Mouse (Mus musculus): ENCODE data around the gene Pfkfb4. TPM values are rescaled to one million over a fixed set of nuclear protein-coding genes. Genes with fewer than 3 reads are reported as not detected.
A peak's percentile ranks its signal among the peaks of the same experiment; 100 is the strongest.

The Pfkfb4 gene
- total RNA-seq, 2 experiments from 2014 or later: 15.9 to 16.7 TPM

DNA sequence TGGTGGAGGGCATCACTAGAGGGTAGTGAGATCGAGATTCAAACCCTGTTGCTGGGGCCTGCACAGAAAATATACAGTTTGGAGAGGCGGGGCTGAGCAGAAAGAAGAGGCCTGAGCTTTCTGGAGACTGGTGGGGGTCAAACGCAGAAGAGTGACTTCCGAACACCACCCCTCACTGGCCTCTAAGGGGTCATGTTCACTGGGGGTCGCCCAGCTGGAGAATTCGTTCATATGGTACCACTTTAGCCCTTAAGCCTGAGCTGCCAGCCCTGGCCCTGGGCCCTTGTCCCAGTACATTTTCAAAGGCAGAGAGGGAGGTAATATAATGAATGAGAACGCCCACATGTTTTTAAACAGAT, 1.1 kb upstream of the Pfkfb4 start:
- intact Hi-C loops (cut with DNase I): no loop called here
- no peak for DNase-seq (ENCODE audit: low spot score in 2 of 2)

DNA sequence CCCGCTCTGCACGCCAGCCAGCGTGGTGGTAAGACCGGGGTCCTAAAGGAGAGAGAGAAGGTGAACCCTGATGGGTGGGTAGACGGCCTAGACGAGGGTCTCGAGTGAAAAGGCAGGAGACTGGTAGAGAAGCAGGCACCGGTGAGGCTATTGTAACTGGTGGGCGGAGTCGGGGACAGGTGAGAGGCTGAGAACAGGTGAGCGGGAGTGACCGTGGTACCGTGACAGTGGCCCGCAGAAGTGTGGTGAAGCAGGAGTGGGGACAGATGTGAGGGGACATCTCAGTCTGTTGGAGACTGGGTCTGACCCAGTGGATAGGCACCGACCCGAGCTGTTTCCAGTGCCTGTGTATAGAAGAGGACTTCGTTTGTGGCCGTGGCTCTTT, 499 bp downstream of the Pfkfb4 start:
- intact Hi-C loops (cut with DNase I): no loop called here
- DNase-seq (ENCODE audit: low spot score in 2 of 2): no peak

DNA sequence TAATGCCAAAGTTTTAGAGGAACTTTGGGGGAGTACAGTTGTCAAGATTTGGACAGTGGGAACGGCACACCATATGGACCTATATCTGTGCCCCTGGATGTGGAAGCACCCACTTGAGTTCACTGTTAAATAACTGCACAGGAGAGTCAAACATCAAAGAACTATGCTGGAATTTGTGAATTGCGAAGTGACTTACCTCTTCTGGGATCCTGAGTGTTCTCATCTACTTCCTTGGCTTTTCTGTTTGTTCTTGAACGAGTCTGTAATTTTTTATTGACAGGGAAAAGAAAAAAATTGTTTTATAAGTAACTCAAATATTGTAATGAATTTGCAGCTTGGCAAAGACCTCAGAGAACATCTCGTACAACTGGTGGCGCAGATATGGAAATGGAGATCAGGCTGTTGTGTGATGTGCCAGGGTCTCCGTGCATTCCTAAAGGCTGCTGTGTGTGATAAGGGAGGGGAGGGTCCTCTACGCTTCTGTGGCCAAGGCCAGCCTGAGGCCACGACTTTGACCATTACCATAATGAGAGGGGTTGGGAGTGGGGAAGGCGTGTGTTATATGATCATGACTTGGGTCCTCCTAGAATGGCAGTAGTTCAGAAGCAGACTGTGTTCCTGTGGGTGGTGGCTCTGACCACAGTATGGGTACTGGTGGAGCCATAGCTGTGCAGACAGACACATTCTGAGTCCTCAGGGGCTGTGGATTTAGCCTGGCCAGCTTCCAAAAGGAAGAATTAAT, 1.2 kb downstream of the Pfkfb4 start:
- no peak for DNase-seq (ENCODE audit: low spot score in 2 of 2)
- intact Hi-C loops (cut with DNase I): no loop called here

DNA sequence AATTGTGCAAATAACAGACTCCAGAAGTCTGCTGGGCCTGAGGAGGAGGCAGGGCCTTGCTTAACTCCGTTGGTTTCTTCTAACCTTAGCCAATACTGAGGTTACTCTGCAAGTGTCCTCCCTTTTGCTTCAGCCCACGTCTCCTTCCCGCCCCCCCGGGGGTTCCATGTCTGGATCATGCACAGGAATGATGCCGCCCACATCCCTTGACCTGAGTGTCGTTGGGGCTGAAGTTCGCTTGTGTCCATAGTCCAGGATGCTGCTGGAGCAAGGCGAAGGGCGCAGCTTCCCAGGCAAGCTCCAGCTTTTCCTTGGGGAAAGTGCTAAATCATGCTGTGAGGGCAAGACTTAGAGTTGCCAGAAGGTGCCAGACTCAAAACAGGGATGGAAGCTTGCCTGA, 4.8 kb downstream of the Pfkfb4 start:
- intact Hi-C loops (cut with DNase I): no loop called here
- DNase-seq (ENCODE audit: low spot score in 2 of 2): no peak

DNA sequence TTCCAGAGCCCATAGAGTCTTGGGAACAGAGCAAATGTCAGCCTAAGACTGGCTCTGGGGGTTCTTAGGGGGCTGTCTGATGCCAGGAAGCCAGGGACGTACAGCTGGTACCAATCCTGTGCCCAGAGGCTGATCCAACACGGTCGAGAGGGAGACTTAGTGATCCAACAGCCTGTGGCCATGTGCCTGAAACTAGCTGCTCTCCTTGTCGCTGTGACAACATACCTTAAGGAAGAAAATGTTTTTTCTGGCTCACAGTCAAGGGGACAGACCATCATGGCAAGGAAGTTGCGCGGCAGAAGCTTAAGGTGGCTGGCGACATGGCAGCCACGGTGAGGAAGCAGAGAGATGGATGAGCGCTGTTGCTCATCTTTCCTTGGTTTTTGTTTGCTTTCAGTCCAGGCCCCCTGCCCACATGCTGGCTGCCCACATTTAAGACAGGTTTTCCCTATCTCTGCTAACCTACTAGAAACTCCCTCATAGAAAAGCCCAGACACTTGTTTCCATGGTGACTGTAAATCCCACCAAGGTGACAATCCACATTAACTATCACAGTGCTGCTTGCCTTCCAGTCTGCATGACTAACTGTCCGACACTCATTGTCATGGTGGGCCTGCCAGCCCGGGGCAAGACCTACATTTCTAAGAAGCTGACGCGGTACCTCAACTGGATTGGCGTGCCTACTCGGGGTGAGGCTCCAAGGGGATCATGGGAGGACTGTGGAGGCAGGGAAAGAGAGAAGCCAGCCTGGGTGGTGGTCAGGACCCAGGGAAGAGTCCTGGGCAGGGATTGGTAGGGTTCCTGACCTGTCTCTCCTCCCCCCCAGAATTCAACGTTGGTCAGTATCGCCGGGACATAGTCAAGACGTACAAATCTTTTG, 6.9 kb downstream of the Pfkfb4 start:
- intact Hi-C loops (cut with DNase I): no loop called here
- peak in 1 of 2 experiments; percentile 84 for DNase-seq (ENCODE audit: low spot score in 2 of 2)

DNA sequence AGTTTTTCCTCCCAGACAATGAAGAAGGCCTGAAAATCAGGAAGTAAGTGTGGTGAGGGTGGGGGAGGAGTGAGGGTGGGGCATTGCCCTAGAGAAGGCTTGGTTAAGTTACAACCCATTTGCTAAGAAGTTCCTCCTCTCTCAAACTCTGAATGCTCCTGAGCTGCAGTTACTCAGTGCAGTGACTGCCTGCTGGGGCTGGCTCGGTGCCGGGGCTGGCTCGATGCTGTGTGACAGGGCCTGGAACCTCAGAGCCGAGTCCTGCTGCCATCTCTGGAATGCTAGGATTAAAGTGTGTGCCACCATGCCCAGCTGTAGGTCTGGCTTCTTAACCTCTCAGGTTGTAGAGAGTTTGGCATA, 7.6 kb downstream of the Pfkfb4 start:
- DNase-seq (ENCODE audit: low spot score in 2 of 2): no peak
- intact Hi-C loops (cut with DNase I): no loop called here

DNA sequence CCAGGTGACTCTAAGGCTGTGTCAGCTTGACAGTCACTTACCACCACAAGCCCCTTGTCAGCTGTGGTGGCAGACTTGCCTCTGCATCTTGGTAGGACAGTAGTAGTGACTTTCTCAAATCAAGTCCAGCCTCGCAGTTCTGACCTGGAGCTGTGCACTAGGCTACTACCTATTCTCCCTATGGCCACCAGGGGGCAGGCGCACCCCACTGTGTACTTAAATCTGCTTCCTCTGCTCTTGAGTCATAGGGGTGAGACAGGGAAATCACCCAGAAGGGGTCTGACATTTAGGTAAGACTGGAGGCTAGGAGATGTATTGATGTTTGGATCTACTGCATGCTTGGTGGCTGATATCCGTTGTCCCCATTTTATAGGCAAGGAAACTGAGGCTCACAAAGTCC, 9.1 kb downstream of the Pfkfb4 start:
- intact Hi-C loops (cut with DNase I): loop anchor here (5.0 kb wide), 1 partner anchor 122 kb away; no protein-coding TSS in a partner anchor
- DNase-seq (ENCODE audit: low spot score in 2 of 2): peak; percentile 71 to 76

DNA sequence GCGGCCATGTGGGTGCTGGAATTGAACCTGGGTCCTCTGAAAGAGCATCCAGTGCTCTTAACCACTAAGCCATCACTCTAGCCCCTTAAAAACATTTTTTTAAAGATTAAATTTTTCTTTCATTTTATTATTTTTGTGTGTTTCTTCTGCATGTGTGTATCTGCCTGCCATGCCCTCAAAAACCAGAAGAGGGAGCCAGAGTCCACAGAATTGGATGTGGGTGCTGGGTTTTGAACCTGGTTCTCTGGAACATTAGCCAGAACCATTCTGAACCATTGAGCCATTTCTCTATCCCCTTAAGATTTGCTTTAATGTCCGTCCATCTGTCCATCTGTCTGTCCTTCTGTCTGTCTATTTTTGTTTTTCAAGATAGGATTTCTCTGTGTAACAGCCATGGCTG, 11.6 kb downstream of the Pfkfb4 start:
- intact Hi-C loops (cut with DNase I): loop anchor here (5.0 kb wide), 1 partner anchor 119 kb away; no protein-coding TSS in a partner anchor
- DNase-seq (ENCODE audit: low spot score in 2 of 2): peak in 1 of 2 experiments; percentile 56

DNA sequence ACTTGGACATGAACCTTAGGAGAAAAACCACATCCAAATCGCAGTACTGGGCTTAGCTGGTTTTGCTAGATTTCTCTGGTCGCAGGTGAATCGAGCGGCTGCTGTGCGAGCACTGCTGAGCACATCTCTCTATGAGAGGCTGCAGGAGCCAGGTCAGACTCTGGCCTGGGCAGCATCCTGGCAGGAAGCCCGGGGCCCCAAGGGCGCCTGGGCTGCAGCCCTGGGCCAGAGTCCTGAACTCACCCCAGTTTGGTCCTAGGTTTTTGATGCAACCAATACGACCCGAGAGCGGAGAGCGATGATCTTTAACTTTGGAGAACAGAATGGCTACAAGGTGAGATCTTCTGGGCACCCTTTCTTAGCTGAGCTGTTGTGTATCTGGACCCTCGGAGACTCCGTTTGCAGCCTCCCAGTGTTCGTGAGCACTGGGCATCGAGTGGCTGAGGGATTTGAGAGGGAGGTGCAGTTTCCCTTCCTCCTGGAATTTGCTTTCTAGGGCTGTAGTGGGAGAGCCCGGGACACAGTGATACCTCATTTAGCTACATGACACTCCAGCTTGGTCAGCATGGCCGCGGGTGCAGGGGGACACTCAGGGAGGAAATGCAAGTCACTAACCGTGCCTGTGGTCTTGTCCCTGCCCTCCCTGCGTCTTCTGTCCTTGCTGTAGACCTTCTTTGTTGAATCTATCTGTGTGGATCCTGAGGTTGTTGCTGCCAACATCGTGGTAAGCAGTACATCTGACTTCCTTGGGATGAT, 15.6 kb downstream of the Pfkfb4 start:
- no peak for DNase-seq (ENCODE audit: low spot score in 2 of 2)
- intact Hi-C loops (cut with DNase I): no loop called here

DNA sequence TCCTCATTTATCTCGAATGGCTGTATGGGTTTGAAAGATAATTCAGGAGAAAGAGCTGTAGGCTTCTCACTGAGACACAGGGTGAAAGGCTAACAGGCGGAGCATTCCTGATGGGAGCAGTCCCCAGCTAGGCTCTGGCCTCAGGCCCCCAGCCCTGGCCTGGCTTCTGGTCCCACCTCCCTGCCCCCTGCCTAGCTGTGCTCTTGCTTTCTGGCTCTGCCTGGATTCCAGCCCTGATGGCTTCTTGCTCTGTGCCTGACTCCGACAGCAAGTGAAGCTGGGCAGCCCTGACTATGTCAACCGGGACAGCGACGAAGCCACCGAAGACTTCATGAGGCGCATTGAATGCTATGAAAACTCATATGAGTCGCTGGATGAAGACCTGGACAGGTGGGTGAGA, 16.5 kb downstream of the Pfkfb4 start:
- intact Hi-C loops (cut with DNase I): no loop called here
- no peak for DNase-seq (ENCODE audit: low spot score in 2 of 2)

DNA sequence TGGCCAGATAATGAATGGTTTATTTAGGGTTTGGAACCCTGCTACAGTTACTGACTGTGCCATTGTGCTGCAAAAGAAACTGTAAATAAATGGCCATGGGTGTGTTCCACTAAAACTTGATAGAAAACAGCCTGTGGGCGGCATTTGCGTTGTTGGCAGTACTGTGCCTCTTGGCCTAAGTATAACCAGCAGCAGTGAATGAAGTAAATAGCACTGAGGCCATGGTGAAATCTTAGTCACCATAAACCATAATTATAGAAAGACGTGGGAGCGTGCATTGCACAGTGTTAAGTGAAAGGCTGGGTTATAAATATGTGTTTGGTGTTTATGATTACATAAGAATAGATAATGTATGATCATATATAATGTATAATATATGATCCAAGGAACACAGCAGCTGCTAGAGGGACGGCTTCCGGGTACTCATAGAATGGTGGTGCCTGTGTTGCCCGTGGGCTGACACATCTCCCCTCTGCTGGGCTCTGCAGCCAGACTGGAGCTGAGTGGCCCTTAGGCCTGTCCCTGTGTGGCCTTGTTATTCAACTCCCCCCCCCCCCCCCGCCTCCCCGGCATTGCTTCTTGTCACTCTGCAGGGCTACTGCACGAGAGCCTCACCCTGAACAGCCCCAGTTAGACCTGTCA, 17.5 kb downstream of the Pfkfb4 start:
- peak; percentile 59 to 78 for DNase-seq (ENCODE audit: low spot score in 2 of 2)
- intact Hi-C loops (cut with DNase I): no loop called here

DNA sequence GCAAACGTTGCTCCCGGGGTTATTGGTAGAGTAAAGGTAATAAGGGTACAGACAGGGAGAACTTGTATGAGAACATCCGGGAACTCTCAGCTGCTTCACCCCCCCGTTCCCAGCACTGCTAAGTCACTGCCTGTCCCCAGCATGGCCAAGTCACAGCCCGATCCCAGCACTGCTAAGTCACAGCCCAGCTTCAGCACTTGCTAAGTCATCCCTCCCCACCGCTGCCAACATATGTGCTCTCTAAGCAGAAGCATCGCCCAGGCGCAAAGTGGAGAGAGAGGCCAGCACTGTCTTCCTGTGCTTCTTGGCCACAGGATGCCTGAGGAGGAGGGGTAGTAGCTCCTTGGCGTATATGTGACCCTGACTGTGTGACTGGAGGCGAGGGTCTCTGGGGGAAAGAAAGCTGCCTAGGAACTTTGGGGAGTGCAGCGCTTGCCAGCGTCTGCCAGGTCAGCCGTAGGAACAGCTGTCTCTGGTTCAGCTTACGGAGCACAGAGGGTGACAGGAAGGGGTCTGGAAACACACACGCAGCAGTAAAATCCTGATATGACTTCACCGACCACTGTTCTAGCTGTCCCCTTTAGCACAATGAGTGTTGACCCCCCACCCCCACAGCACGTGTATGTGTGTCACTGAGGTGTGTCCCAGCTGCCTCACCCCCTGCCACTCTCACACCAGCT, 18.2 kb downstream of the Pfkfb4 start:
- intact Hi-C loops (cut with DNase I): no loop called here
- peak; percentile 50 to 66 for DNase-seq (ENCODE audit: low spot score in 2 of 2)

DNA sequence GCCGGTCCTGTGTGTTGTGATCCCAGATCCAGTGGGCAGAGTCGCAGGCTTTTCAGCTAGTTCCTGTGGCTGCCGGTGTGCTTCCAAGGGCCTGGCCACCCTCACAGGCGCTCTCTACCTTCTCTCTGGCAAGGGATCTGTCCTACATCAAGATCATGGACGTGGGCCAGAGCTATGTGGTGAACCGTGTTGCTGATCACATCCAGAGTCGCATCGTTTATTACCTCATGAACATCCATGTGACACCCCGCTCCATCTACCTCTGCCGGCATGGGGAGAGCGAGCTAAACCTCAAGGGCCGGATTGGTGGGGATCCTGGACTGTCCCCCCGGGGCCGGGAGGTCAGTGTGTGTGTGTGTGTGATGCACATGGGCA, 18.7 kb downstream of the Pfkfb4 start:
- DNase-seq (ENCODE audit: low spot score in 2 of 2): no peak
- intact Hi-C loops (cut with DNase I): no loop called here

DNA sequence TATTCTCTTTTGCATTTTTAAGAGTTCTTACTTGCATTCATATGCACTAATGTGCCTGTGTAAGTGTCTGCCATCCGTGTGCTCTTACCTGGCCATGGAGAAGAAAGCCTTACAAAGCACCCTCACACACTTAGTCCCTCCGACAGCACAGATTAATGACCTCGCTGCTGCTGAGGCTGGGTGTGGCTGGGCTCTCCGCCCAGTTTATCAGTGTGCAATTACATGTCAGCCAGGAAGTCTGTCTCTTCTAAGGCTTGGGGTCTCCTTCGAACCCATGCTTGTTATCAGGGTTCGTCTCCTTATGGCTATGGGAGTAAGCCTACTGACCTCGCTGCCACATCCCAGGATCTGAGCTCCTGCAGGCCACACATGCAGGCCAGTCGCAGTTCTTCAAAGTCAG, 23.8 kb downstream of the Pfkfb4 start:
- DNase-seq (ENCODE audit: low spot score in 2 of 2): no peak
- intact Hi-C loops (cut with DNase I): no loop called here

DNA sequence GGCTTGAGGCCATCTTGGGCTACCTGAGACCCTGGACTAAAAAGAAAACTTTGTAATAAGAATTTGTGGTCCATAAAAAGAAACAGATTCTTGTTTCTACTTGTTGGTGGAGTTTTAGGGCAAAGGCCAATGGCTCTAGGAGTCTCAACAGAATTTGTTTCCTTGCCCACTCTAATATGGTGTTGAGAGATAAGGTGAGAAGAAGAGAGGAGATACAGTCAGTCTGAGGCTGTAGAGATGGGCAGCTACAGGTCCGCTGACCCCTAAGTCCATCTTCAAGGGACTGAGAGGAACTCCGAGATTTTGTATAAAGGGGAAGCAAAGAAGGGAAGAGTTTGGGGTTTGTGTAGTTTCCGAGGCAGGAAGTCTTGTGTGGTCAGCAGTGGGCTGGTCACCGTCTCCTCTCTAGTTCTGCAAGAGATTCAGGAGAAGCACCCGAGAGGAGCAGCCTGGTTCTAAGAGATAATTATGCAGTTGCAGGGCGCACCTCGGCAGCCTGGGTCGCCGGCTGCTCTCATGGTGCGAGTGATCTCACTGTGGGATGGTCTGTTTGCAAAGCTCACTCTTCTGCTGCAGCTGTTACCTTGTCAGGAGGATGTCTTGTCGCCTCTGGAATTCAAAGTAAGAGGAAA, 25.5 kb downstream of the Pfkfb4 start:
- intact Hi-C loops (cut with DNase I): no loop called here
- no peak for DNase-seq (ENCODE audit: low spot score in 2 of 2)

DNA sequence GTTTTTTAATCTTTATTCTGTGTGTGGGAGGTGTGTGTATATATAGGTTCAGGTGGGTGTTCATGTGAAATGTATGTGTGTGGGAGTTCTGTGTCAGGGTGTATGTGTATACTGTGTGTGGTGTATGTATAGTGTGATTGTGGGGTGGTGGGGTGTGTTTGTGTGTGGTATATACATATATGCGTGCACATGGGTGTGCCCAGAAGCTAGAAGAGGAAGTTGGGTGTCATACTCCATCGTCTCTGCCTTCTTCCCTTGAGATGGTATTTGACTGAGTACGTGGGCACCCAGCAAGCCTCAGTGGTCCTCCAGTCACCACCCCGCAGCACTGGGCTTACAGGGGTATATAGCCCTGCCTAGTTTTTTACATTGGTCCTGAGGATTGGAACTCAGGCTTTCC, 29.9 kb downstream of the Pfkfb4 start:
- intact Hi-C loops (cut with DNase I): no loop called here
- DNase-seq (ENCODE audit: low spot score in 2 of 2): peak in 1 of 2 experiments; percentile 1

DNA sequence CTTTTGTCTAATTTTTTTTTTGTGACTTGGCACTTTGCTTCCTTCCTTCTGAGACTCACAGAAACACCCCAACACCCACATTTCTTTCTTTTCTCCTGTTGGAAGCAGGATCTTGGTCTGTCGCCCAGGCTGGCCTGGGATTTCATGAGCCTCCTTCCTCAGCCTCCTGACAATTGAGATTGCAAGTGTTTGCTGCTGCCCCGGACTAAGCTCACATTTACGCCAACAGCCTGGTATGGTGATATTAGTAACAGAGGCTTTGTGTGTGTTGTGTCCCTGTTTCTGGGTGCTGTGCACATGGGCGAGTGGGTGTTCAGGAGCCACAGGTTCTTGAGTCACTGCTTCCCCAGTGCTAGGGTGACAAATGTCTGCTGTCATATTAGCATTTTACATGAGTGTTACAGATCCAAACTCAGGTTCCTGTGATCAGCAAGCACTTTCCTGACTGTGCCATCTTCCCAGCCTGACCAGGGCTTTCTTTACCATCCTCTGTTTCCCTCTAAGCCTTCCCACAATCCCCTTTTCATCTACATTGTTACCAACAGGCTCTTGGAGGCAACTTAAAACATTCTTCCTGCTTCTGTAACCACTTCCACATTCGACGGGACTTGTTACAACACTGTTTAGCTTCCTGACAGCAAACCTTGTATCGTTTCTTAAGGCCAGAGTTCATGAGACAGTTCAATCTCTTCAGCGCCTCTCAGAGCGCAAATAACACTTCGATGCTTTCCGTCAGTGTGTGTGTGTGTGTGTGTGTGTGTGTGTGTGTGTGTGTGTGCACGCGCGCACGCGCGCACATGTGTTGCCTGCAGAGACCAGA, 31.5 kb downstream of the Pfkfb4 start:
- DNase-seq (ENCODE audit: low spot score in 2 of 2): peak in 1 of 2 experiments; percentile 65
- intact Hi-C loops (cut with DNase I): no loop called here

DNA sequence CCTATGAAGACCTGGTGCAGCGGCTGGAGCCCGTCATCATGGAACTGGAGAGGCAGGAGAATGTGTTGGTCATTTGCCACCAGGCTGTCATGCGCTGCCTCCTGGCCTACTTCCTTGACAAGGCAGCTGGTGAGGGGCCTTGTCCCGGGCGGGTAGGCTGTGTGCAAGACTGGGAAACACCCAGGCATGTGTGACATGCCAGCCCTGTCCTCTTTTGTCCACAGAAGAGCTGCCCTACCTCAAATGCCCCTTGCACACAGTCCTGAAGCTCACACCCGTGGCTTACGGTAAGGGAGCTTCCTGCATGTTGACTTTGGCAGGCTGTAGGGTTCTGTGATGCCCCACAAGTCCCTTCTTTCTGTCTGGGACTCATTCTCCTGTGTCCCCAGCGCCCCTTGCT, 35.9 kb downstream of the Pfkfb4 start:
- intact Hi-C loops (cut with DNase I): no loop called here
- DNase-seq (ENCODE audit: low spot score in 2 of 2): no peak
